Mouse (Mus musculus) left cerebral cortex, postnatal 25 days (tissue): Measurements from ENCODE around the gene Pakap. TPM values are rescaled to one million over a fixed set of nuclear protein-coding genes. Genes with fewer than 3 reads are reported as not detected.

Source experiments
- DNase-seq, 2 experiments: peaks; one replicate each; pipeline ENCODE4 v3.0.0; 2022; ENCODE audit warnings: low spot score in 2 of 2, mixed read lengths in 1 of 2
- intact Hi-C: fragments of 180-260 bp; cut with DNase I; formaldehyde crosslinking; loops from one replicate; pipeline ENCODE4 v1.15.1; 2025
- total RNA-seq, 2 experiments: library from RNA; stranded (reverse); gene quantifications; 2 replicates each; pipeline ENCODE4 v1.2.3; 2021

Gene Pakap
- total RNA-seq, 2 experiments from 2014 or later = 15.8 to 18.0 TPM

DNA sequence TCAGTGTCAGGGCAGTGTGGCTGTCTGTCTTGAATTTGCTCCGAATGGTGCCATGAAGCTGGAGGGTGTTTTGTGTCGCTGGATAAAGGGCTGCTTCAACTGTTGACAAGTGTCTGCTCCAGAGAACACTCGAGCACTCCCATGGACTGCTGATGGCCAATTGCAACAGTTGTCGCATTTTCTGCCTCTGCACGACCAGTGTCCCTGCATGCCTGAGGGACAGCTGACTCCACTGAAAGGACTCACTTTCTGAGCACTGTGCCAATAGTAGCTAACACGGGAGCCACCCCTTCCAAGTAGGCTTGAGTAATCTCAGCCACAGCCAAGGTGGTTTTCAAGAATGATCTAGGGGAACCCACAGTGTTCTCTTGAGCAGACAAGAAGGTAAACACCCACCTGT is 1.7 kb downstream of the Pakap start:
- intact Hi-C loops = no loop called here
- no peak for DNase-seq

DNA sequence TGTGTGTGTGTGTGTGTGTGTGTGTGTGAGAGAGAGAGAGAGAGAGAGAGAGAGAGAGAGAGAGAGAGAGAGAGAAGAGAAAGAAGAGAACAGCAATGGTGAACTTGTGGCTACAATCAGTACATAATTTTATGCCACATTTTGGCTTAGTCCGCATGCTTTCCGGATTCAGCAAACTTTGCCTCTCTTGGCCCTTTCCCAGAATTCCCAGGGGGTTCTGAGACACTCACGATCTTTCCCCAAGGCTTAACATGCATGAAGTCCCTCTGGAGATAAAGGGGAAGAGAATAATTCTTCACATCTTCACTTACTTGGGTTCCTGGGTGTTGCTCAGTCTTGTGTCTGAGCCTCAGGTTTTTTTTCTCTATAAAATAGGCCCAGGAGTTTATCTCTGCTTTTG is 2.2 kb downstream of the Pakap start:
- intact Hi-C loops = no loop called here

DNA sequence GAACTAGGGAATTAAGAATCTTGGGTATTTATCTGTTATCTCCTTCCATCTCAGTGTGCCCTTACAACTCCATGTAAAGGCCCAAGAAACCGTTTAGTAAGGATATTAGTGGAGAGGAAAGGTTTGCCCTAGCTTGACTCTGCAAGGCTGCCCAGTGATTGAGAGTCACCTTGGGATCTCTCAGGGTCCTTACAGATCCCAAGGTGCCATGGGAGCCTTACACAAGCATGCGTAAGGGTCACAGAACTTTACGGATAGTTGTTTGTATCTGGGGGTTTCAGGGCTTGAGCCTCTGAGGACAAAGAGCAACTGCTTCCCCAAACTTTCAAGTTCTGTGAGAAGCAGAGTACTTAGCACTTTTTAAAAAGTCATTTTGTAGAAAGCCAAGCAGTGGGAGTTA is 6.2 kb downstream of the Pakap start:
- intact Hi-C loops = no loop called here
- DNase-seq = no peak

More for the DNA sequence above, 2.2 kb downstream of the Pakap start:
- DNase-seq = no peak

DNA sequence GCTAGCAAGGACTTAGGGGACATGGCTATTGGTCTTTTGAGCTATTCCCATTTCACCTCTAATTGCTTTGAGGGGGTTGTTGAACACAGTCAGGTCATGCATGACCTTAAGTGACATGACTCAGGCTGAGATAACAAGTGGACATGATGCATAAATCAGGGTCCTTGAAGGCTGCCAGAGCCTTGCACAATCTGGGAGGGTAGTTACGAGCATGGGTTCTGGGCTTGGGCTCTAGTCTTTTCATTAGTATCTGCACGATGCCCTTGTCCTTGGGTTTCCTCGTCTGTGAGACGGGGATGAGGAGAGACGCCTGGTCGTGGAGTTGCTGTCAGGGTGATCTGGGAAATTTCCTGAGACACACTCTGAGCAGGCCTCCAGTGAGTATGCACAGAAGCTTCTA is 6.7 kb downstream of the Pakap start:
- intact Hi-C loops = no loop called here
- DNase-seq = no peak

- intact Hi-C loops = no loop called here
- DNase-seq = no peak
These were observed 7.7 kb downstream of the Pakap start for GRCm38 (mm10) chr4:57575686-57576085.

- DNase-seq = no peak
- intact Hi-C loops = no loop called here
These were observed 8.1 kb downstream of the Pakap start for GRCm38 (mm10) chr4:57576095-57576494.

DNA sequence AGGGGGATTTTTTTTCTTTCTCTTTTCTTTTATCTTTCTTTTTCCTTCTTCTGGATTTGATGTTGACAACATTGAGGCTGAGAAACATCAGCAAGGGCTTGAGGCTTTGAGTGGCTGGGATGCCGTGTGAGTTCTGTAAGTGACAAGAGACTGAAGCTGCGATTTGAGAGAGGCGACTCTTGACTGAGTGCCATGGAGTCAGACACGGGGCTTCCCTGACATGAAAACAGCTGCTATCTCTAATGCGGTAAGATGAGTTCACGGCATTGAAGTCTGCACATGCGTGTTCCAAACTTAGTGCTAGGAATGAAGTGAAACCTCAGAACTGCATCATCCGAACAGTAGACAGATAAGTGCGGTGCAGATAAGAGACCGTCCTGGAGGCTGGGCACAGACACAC is 11.7 kb downstream of the Pakap start:
- intact Hi-C loops = no loop called here
- DNase-seq = no peak

GRCm38 (mm10) chr4:57585281-57585800 is 17.4 kb downstream of the Pakap start:
- DNase-seq = no peak
- intact Hi-C loops = no loop called here

GRCm38 (mm10) chr4:57586933-57587658 is 19.1 kb downstream of the Pakap start:
- intact Hi-C loops = no loop called here
- no peak for DNase-seq

GRCm38 (mm10) chr4:57588356-57588755 is 20.4 kb downstream of the Pakap start:
- intact Hi-C loops = no loop called here
- no peak for DNase-seq

DNA sequence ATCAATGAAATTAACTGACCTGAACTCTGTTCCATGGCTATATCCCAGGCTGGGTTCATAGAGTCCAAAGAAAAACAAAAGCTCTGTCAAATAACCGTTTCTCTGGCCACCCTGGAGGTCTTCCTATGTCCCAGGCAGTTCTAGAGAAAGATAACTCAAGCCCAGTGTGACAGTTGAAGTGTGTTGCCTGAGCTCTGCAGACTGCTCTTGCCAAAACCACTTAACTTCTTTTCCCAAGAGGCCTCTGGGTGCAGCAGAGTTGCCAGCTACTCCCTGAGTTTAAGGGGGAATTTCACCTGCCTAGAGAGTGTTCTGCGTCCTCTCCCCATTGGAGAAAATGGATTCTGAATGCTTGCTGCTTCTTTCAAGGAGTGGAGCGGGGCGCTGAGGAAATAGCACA is 24.8 kb downstream of the Pakap start:
- intact Hi-C loops = no loop called here

GRCm38 (mm10) chr4:57599946-57600345 is 32.0 kb downstream of the Pakap start:
- DNase-seq = no peak
- intact Hi-C loops = no loop called here

More for the DNA sequence above, 24.8 kb downstream of the Pakap start:
- DNase-seq = no peak

DNA sequence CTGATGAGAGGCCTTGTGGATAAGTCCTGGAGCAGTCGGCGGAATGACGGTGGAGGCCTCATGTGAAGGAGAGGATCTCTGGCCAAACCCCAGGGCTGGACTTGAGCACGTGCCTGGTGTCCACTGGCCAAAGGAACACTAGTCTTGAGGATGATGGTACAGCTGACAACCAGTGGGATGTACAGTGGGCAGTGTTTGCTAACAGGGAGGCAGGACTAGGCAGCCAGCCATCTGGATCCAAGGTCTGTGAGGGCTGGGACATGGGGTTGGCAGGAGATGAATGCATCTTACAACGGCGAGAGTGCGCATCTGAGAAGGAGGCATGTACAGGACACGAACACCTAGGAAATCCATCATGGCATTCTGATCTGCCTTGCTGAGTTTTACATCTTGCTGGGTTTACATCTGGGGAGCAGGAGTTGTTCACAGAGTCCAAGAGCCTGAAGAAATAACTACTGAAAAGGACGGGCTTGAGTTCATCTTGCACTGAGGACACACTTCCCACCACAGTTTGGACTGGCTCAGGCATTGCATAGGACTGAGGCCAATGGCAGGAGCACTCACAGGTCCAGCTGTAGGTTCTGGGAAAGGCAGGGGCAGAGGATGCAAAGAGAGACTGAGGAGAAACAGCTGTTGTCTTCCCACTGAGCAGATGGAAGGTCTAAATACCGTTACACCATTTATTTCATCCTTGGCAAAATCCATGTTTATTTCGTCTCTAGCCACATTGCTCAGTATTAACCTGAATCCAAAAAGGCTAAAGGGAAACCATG is 32.9 kb downstream of the Pakap start:
- intact Hi-C loops = no loop called here
- no peak for DNase-seq

DNA sequence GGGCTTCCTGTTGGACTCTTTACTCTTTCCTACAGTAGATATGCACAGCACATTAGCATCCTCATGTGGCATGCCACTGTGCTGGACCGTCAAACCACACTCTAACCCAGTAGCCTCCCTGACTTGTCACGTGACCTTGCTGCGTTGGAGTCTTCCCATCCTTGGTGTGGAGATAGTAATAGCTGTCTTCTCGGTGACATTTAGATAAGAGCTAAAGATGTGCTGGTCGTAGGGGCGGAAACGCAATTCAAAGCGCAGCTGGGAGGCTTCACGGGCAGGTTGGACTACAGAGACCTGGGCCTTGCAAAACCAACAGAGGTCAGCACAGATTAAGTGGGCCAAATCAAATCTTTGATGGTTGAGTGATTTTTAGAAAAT is 33.5 kb downstream of the Pakap start:
- no peak for DNase-seq
- intact Hi-C loops = no loop called here

DNA sequence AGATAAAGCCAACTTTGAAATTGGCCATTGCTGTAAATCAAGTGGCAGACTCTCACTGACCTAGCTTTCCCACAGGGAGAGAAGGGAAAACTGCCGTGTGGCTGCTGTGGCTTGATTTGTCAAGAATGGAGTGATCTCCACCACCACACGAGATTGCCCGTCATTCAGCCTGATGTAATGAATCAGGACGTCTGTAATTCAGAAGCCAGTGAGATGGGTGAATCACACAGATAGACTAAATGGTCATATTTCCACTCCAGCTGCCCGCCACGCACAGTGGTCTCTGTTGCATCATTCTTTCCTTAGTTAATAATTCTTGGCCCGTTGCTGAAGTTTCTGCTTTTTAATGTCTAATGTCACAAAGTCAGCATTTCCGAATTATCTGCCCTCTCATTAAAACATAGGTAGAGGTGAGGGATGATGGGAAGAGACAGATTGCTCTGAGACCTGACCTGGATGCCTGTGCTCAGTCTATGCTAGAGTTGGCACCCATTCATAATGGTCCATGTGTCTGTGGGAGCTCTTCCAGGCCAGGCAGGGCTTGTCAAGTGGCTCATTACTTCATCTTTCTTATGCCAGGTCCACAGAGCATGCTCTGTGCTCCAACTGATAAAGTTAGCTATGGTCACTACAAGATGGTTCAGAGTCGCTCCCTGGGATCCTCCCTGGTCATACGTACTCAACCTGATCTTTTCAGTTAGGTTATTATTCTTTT is 34.1 kb downstream of the Pakap start:
- DNase-seq = no peak
- intact Hi-C loops = no loop called here

DNA sequence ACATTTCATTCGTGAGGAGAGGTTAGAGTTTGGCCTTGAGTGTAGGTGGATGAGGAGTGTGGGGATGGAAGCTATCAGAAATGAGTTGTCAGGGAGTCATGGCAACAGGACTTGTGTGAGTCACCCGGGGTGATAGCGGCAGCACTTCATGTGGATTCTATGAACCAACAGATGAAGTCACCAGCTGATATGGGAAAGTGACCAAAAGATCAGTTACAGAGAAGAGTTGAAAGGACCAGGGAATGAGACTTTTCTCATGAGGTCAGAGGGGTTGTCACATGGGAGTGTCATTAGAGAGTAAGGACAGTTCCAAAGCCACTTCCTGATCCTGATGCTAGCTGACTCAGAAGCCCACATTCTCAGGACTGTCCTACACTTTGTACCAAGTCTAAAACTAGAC is 38.3 kb downstream of the Pakap start:
- DNase-seq = no peak
- intact Hi-C loops = loop anchor here (5.0 kb wide), 1 partner anchor 144 kb away; no protein-coding TSS in a partner anchor

DNA sequence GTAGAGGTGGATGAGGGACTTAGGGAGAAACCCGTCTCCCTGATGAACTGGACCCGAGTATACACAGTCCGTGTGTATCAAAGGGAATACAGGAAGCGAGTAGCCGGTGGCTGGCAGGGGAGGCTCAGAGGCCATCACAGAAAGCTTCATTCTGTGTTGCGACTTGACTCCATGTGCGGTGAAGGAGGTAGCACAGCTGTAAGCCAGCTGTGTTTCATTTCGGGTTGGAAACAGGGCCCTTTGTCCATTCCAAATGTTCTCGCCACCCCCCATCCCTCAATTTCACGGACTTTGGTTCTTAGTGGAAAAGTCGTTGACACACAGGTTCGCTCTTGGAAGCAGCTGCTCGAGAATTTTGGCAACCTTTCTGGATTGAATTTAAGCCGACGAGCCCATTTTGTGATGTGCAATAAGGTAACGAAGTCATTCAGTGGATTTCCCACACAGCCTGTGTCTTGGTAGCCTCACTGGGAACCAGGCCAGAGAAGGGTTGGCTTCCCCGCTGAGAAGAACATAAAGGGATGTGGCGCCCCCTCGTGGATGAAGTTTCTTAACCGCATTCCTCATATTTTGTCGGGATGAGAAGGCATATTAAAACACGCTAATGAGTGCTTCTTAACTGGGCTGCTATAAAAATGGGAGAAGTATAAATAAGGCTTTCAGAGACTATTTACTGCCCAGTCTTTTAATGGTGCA is 39.4 kb downstream of the Pakap start:
- intact Hi-C loops = loop anchor here (1.0 to 5.0 kb wide), 2 partner anchors 145 to 237 kb away; no protein-coding TSS in a partner anchor
- peak; percentile 86 to 92 for DNase-seq

- DNase-seq = no peak
- intact Hi-C loops = no loop called here
These were observed 43.5 kb downstream of the Pakap start for GRCm38 (mm10) chr4:57611303-57612077.

GRCm38 (mm10) chr4:57612716-57613115 is 44.7 kb downstream of the Pakap start:
- intact Hi-C loops = no loop called here
- DNase-seq = no peak
